Mouse (Mus musculus): ENCODE measurements around the gene Cyct.
A peak's percentile ranks its signal among the peaks of the same experiment; 100 is the strongest.

Gene Cyct

DNA sequence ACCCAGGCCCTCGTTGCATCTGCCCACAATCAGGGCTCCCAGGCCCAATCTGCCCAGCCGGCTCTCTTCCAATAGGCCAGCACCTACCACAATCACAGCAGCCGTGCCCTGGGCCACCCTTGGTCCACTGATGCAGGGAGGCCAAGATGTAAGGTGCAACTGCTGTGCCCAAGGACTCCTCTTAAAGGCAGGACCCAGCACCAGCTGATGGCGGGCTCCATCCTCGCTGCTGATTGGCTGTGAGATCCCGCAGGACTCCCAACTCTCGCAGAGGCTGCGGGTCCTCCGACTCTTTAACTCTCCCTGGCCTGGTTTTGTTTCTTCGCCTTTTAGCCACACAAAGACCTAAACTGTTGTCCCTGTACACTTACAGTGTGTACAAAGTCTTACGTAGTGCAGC, at the start of gene Cyct:
Gene Cyct (minus strand): TSS at position 225 of the 400 bp plus-strand sequence.
- no peak for DNase-seq (ENCODE audit: low spot score)

GRCm38 (mm10) chr2:76409986-76410385, 49.7 kb upstream of the Cyct start:
- DNase-seq (ENCODE audit: low spot score) = no peak

DNA sequence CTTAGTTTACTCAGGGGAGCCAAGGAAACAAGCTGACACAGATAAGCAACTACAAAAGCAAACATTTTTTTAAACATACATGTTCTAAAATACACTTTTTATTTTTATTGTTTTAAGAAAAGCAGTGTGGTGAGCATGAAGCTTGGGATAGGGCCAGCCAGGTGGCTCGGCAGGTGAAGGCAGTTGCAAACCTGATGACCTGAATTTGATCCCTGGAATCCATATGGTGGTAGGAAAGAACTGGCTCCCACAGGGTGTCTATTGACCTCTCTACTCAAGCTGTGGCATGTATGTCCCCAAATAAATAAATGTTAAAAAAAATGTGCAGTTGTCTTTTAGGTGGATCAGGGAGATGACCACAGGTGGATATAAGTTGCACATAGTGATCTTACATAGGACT, 49.3 kb upstream of the Cyct start:
- no peak for DNase-seq (ENCODE audit: low spot score)

GRCm38 (mm10) chr2:76406937-76407441, 46.7 kb upstream of the Cyct start:
- DNase-seq (ENCODE audit: low spot score) = peak; percentile 66

DNA sequence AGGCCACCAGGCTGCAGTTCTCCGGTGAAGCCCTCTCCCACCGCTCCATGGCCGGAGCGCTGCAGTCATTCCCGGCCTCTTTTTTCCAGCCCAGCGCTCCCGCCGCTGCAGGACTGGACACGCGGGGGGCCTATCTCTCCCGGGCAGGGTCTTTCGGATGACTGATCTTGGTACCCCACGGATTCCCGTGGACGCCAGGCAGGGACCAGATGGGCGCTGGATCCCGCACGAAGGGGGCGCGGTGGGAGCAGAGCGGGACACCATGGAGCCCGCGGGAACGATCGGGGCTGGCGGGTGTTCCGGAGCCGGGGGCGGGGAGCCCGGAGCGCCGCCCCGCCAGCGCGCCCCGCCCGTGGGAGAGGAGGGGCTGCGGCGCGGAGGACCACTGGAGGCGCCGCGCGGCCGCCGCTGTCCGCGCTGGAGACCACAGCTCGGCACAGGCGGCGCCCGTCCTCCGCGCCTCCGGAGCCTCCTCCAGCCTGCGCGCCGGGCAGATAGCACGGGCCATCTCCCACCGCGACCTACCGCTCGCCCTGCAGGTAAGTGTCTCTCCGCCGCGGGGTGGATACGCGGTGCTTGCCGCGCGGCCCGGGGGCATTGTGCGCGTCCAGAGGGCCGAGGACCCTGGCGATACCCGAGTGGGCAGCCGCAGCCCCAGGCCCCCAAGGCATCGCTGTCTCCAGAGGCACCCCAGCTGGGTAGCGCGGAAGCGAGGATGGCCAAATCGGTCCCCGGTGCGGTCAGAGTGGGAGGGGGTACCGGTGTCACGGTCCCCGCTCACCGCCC, 46.1 kb upstream of the Cyct start, which contains the start of gene Osbpl6:
Gene Osbpl6 (plus strand): TSS at position 358 of the 786 bp plus-strand sequence.
- peak; percentile 75 for DNase-seq (ENCODE audit: low spot score)

DNA sequence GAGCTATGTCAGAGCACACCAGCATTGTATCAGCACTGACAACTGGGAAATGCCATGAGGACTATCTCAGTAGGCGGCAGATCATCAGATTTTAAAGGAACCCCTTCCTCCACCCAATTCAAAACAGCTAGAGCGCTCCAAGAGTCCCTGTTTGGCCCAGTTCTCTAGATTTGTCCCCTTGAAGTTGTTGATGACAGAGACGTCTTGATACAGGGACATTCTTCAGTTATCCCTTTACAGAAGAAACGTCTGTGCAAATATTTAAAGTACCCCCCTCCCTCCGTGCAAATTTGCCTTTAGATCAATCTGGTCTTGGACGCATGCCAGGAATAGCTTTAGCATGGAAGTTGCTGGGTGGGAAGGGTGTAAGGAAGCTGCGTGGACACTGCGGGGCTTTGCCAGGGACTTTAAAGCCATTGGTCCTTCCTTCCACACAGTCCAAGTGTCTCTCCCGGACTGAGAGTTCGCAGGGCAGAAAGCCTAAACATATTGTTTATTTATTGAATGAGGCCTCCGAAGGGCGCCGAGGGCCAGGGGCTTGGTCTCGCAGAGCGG, 45.4 kb upstream of the Cyct start:
- peak; percentile 47 for DNase-seq (ENCODE audit: low spot score)

- DNase-seq (ENCODE audit: low spot score) = no peak
Observed at GRCm38 (mm10) chr2:76400178-76400577, 39.9 kb upstream of the Cyct start.

- DNase-seq (ENCODE audit: low spot score) = no peak
Observed at GRCm38 (mm10) chr2:76386531-76386930, 26.3 kb upstream of the Cyct start.

DNA sequence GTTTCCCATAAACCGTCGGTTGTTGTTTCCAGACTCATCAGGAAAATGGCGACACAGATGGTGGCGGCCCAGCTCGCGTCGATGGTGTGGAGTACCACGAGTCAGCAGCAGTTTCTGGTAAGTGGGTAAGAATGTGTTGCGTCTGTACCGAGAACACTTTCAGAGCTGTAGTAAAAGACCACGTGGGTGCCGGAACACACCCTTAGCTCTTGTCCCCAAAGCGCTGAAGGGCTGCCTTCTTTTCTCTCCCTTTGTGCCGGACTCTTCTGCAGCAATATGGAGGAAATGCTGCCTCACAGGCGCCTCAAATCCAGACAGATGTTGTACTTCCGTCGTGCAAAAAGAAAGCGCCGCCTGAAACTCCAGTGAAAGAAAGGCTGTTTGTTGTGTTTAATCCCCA, 18.4 kb upstream of the Cyct start:
- no peak for DNase-seq (ENCODE audit: low spot score)

DNA sequence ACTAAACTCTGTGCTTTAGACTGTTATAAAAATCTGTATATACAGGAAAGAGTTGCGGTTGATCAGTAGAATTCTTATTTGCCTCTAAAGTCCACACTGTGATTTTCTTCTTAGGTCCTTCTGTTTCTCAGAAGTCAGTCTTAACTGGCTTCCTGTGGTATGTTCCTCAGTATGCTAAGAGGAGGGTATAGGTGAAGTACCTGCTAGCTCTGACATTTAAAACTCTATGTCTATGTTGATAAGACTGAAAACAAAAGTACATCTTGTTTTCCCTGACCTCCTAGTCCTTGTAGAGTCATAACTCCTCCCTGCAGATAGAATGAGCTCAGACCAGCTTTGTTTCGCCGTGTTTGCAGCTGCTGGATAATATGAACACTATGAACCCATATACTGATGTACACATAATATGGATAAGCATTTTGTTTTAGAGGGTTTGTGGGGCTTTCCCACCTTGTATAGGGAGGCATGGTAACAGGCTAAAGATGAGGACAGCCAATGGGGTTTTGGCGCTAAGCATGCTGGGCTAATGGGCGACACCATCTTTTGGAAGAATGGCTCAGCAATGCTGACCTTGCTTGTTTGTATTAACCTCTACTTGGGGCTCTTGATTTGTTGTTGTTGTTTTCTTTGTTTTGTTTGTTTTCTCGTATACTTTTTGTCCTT, 14.4 kb upstream of the Cyct start:
- no peak for DNase-seq (ENCODE audit: low spot score)

DNA sequence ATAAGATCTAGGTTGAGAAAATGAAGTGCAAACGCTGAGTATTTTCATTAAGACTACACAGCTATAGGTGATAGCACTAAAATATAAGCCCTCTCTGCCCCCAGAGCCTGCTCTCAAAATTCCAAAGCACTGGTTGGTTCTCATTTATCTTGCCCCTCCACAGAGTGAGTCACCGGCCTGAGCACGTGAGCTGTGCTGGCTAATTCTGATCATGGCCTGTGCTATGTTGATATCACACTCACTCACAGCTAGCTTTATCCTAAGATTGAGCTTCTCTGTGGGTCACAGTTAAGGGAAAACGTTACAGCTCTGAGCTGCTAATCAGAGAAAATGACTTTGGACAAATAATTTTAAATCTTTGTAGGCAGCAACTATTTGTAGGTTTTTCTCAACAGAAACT, 12.0 kb upstream of the Cyct start:
- no peak for DNase-seq (ENCODE audit: low spot score)

- no peak for DNase-seq (ENCODE audit: low spot score)
Observed at GRCm38 (mm10) chr2:76370656-76370922, 10.3 kb upstream of the Cyct start.

DNA sequence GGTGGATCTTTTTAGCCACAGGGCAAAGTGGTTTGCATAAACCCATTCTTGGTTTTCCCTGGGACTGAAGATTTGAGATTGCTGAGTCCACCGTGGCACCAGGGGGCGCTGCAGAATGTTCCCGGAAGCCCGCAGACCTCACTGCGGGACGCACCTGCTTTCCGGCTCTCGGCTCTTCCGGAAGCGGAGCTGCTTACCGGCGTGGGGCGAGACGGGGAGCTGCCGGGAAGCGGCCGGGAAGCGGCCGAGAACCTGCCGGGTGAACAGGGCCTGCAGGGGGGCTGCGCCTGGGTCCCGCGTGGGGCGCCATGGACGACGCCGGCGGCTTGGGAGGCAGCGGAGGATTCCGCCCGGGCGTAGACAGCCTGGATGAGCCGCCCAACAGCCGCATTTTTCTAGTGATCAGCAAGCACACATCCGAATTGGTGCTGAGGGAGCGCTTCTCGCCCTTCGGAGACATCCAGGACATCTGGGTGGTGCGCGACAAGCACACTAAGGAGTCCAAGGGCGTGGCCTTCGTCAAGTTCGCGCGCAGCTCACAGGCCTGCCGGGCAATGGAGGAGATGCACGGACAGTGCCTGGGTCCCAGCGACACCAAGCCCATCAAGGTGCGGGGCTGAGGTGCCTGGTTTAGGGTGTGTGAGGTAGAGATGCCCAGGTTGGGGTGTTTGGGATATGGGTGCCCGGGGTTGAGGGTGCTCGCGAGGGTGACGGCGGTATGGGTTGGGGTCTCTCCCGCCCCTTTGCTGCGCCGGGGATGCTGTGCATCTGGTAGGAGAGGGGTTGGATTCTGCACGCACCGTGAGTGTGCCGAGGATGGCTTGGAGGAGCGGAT, 9.8 kb upstream of the Cyct start, which contains the start of gene Rbm45:
Gene Rbm45 (plus strand): TSS at position 164 of the 835 bp plus-strand sequence.
- peak; percentile 96 for DNase-seq (ENCODE audit: low spot score)

DNA sequence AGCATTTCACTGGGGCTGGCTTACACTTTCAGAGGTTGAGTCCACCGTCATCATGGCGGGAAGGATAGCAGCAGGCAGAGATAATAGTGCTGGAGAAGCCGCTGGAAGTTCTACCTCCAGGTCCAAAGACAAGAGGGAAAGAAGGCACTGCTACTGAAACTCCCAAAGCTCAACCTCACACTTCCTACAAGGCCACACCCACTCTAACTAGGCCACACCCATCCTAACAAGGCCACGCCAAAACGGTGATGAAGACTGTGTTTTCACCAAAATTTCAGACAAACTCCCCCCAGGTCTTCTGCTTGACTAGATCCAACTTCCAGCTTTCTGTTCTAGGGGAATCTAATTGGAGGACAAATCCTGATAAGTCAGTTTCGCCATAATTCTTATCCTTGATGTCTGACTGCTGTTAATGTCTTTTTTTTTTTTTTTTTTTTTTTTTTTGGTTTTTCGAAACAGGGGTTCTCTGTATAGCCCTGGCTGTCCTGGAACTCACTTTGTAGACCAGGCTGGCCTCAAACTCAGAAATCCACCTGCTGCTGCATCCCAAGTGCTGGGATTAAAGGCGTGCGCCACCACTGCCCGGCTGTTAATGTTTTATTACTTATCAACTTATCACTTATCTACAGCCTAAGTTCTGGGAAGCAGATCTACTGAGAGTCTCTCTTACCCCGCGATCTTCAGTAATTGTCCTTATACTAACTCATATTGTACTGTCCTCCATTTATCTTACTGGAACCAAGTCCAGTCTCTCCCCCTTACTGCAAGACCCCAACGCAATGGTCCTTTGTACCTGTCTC, 8.8 kb upstream of the Cyct start:
- no peak for DNase-seq (ENCODE audit: low spot score)

DNA sequence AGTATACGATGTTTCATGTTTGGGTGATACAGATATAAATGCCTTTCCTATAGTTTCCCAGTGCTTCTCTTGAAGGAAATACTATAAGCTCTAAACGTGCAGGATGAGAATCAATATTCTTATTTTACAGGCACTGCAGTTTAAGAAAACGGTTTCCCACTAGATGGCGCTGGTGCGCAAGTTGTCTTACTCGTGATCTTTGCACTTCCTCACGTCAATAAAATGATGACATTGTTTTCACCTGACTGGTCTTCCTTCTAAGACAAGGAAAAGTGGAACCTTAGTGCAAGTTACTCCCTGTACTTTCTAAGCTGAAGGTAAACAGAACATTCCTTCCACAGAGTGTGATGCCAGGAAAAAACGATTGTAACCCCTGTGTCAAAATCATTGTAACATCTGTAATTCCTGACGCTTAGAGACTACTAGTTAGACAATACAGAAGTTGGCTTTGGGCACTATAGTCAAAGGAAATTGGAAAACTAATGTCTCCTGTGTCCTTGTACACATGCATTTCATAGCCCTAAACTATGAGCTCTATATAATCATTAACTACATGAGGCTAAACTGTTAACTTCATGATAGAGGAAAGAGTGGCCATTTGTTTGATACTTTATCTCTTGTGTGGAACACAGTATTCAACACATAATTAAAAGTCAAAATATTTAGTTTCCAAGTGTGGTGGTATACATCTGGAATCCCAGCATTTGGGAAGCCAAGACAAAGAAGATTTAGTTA, 7.1 kb upstream of the Cyct start:
- peak; percentile 91 for DNase-seq (ENCODE audit: low spot score)

DNA sequence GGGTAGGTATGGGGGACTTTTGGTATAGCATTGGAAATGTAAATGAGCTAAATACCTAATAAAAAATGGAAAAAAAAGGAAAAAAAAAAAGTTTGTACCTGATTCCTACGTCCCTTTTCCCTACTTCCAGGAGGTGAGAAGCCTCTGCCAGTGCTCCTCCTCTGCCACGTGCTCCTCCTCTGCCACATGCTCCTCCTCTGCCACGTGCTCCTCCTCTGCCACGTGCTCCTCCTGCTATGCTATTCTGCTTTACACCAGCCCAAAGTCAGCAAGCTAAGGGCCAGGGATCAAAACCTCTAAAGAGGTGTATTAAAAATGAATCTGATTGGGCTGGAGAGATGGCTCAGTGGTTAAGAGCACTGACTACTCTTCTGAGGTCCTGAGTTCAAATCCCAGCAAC, 5.6 kb upstream of the Cyct start:
- DNase-seq (ENCODE audit: low spot score) = no peak

DNA sequence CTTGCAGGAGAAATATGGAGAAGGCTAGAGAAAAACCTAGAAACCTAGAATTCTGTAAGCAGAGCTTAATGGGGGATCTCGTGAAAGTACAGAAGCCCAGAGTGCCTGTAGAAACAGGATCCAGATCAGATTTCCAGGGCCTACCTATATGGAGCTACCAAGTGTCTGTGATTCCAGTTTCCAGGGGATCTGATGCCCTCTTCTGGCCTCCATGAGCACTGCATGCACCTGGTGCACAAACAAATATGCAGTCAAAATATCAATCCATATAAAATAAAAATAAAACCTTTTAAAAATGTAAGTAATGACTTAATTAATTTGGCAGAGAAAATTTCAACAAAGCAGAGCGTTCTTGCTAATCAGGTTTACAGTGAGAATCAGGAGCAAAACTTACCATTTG, 1.9 kb upstream of the Cyct start:
- peak; percentile 49 for DNase-seq (ENCODE audit: low spot score)

DNA sequence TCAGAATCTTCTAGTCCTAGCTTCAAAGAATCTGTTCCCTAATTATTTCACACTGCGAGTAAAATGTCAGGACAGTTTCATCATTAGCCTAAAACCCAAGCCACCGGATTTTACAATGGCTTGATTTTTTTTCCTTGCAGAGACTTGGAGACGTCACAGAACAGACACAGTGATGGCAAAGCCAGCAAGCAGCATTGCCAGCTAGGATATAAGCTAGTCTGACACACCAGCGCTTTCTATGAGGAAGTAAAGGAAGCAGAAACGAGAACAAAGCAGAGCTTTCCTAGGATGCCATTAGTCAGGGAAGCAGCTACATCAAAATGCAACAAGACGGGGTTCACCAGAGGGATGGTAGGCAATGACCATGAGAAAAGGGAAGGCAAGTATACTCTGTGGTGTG, 12.4 kb downstream of the Cyct start:
- DNase-seq (ENCODE audit: low spot score) = no peak

- DNase-seq (ENCODE audit: low spot score) = no peak
Observed at GRCm38 (mm10) chr2:76342146-76342545, 18.1 kb downstream of the Cyct start.

DNA sequence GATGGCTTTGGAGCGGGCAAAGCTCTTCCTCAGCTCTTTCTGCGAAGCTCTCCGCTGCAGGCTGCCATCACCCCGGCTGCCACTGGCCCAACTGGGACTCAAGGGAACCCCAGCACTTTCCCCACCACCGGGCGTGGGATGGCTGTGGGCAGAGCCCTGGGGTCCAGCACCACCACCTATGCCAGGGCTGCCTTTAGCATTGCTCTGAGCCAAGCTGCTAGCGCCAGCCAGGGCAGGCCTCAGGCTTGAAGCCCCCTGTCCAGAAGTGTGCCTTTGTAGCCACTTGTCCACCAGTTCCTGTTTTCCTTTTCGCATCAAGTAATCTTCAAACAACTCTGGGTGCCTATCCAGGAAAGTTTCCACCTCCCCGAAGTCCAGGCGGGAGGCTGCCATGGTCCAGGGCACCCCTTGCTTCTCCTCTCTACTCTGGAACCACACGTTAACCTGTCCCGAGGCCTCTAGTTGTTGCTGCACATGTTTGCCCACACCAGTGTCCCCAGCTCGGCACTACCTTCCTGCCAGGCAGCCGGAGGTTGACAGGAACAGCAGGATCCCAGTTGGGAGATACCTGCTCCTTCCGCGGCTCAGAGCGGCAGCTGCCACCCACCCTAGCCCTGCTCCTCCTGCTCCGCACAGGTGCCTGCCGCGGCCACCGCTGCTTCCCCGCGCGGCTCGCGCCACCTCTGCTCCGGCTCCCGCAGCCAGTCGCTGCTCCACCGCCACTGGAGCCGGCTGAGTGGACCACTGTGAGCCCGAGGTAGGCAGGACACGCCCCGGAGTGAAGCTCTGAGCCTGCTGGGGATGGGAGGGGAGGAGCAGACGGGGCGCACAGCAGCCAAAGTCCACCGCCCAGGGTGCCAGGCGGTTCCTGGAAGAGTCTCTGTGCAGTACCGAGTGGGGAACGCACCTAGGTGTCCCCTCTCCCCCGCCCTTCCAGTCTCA, 21.8 kb downstream of the Cyct start, which contains the start of gene Pde11a:
Gene Pde11a (minus strand): TSS at position 560 of the 942 bp plus-strand sequence.
- DNase-seq (ENCODE audit: low spot score) = peak; percentile 45

Measured in testis, postnatal 10 days (tissue).